Mouse (Mus musculus): ENCODE measurements around the gene AI837181.

The AI837181 gene

DNA sequence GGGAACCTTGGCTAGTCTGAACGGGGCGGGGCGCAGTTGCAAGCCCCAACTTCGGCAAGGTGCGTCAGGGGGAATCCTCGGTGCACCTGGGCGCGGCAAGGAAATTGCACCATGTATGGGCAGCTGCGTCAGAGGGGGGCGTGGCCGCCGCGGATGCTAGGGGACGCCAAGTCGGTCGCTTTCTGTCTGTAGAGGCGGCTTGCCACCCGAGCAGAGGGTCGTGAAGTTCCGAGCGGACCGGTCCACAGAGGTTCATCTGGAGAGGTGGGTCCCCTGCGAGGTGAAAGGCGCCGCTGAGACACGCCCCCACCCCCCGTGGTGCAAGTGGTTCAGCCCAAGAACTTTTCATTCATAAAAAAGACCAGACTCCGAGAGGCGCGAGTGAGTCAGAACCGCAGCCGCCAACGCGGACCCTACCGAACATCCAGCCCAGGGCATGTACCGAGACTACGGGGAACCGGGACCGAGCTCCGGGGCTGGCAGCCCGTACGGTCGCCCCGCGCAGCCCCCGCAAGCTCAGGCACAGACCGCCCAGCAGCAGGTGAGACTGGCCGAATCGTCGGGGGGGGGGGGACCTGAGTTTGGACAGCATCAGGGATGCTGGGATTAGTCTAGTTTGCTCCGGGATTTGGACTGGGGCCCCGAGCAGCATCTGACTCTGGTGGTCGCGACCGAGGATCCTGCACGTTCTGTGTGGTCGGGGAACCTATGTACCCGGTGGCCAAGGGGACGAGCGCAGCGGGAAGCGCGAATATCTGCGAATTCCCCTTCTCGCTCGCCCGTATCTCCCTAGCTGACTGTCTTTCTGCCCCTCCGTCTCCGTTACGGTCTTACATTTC is 22.8 kb downstream of the AI837181 start, which contains the start of gene Fosl1:
Gene Fosl1 (plus strand): TSS at position 33 of the 839 bp plus-strand sequence.
- peak; percentile 61 to 78 for DNase-seq

- no peak for DNase-seq
Measured at GRCm38 (mm10) chr19:5448354-5449150, 23.6 kb downstream of the AI837181 start.

- DNase-seq = no peak
Measured at GRCm38 (mm10) chr19:5449673-5450072, 24.7 kb downstream of the AI837181 start.

GRCm38 (mm10) chr19:5451766-5452165 is 26.8 kb downstream of the AI837181 start:
- no peak for DNase-seq

GRCm38 (mm10) chr19:5455037-5455436 is 30.1 kb downstream of the AI837181 start:
- DNase-seq = no peak

- DNase-seq = no peak
Measured at GRCm38 (mm10) chr19:5455568-5455967, 30.6 kb downstream of the AI837181 start.

DNA sequence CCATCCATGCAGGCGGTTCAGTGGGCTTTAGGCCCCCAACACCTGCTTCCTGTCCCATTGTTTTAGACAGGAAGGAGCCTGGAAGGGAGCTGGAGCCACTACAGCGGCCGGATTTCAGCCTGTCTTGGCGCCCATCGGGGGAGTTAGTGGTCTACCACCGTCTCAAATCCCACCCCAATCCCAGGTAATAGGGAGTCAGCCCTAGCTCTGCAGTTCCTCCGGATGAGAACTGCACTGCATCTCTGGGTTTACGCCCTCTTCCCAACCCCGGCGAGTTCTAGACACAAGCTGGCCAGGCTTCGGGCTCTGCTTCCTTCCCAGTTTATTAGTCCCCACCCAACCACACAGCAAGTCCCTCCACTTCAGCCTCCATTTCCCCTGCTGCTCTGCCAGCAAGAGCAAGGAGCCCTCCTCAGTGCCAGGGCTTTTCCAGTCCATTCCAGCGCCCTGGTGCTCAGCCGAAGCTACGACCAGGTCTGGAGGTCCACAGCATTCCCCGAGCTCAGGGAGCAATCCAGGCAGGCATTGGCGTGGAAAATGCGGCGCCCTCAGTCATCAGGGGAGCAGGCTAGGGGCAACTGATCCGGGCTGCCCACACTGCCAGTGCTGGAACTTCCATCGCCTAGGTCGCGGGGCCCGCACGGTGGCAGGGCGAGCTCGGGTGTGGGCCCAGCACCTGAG is 31.4 kb downstream of the AI837181 start:
- DNase-seq = peak in 1 of 2 experiments; percentile 13

- peak; percentile 99 for DNase-seq
Measured at GRCm38 (mm10) chr19:5456922-5457745, 32.2 kb downstream of the AI837181 start.

DNA sequence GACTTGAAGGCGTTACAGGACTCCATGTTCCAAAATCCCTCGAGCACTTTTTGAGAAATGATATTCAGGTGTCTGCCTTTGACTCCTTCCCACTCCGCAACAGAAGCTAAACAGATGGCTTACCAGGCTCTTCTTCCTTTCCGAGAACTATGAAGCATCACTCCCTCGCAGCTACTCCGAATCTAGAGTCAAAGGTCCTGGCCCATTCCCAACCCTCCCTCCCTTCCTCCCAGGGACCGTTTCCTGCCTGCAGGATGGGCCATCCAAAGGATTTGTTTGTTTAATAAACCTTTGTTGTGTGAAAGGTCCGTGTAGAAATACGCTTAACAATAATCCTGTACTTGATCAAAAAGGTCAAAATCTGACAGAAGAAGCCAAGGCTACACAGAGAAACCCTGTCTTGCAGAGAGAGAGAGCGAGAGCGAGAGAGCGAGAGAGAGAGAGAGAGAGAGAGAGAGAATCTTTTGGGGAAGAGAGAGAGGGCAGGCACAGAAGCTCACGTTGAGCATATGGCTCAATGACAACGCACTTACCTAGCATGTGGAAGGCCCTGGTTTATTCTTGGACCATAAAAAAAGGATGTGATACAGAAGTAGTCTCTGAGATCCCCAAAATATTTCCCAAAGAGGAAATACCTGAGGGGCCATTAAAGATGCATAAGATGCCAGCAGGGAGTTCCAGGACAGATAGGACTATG is 33.0 kb downstream of the AI837181 start, which contains the start of gene Ccdc85b:
Gene Ccdc85b (minus strand): TSS at position 149 of the 697 bp plus-strand sequence.
- DNase-seq = no peak

GRCm38 (mm10) chr19:5459019-5459418 is 34.1 kb downstream of the AI837181 start:
- peak; percentile 11 to 48 for DNase-seq

DNA sequence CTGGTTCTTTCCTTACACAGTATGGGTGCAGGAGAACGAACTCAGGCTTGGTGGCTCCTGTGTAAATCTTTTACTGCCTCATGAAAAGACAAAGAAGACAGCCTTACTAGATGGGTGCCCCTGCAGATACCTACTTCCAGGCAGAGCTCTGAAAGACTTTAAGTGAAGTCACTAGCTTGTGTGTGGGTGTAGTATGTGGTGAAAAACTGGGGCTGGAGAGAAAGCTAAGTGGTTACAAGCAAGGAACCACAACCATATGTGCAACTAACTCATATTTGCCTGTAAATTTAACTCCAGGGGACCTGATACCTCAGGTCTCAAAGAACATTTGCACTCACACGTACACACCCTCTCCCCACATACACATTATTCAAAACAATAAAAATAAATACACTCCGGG is 35.0 kb downstream of the AI837181 start:
- peak in 1 of 2 experiments; percentile 9 for DNase-seq

- DNase-seq = peak; percentile 92
Measured at GRCm38 (mm10) chr19:5460465-5460911, 35.5 kb downstream of the AI837181 start, which contains the start of gene Fibp. TSS of gene Fibp (plus strand) at chr19:5460615.

DNA sequence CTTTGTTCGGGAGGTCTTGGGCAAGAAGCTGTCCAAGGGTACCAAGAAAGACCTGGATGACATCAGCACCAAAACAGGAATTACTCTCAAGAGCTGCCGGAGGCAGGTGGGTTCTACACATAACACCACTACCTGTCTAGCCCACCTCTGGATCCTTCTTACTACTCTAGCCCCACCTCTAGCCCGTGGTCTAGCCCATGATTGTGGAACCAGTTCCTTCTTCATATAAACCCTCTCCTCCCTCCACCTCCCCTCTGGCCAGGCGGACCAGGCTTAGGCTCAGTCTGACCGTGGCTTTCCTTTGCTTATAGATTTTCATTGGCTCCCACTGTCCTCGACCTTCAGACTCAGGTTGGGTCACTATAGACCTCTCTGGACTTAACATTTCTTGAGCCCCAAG is 36.5 kb downstream of the AI837181 start:
- DNase-seq = no peak

GRCm38 (mm10) chr19:5463212-5463611 is 38.3 kb downstream of the AI837181 start:
- peak in 1 of 2 experiments; percentile 23 for DNase-seq

GRCm38 (mm10) chr19:5463791-5464562 is 39.0 kb downstream of the AI837181 start:
- DNase-seq = peak; percentile 76 to 82

DNA sequence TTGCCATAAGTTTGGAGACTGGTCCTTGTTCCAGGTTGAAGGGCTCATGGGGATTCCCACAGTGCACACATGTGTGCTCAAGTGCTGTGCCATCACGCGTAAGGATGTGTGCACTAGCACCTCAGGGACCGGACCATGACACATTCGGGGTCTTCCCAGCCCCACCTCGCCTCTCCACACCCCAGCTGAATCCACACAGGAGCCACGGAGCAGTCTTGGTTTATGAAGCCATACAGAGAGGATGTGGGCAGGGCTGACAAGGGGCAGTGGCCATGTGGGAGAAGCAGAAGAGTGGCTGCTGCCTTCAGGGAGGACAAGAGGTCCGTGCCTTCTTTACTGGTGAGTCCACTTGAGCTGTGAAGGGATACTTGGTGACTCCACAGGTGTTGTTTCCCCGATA is 40.1 kb downstream of the AI837181 start:
- DNase-seq = peak in 1 of 2 experiments; percentile 27

DNA sequence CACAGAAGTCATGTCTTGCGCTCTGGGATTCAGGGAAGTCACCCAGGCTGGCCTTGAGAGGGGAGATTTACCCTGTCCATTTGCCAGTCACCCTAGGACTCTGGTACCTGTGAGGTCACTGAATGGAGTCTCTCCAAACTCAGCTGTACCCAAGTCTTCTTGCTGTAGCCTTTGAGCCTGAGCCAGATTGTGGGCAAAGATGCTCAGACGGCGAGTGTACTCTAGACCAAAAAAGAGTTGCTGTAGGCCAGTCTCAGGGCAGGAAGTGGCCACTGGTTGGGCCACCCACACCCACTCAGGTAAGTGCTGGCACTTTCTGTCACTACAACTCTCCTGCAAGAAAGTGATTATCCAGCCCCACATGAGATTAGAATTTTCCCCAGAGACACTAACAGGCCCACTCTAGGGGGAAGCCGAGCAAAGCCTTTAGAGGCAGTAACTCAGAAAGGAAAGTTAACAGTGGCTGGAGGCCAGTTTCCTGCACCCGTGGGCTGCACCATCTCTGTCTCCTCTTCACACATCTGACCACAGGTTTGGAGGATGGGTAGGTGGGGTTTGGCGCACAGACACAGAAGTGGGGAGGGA is 42.1 kb downstream of the AI837181 start:
- DNase-seq = no peak

DNA sequence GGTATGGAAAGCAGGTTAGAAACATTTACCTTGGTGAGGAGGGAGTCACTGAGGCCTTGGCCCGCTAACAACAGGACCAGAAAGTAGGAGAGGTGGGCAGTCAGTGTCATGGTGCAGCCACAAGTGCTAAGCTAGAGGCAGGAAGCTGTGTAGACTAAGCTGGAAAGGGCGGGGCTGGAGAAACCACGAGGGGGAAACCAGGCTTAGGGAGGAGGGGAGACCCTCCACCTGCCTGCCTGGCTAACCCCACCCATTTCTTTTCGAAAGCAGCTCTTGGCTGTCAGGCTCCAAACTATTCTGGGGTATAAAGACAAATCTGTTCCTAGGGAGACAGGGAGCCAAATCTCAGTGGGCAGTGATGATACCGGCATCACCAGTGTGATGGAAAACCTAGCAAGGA is 43.4 kb downstream of the AI837181 start, which contains the start of gene Ctsw:
Gene Ctsw (minus strand): TSS at position 134 of the 400 bp plus-strand sequence.
- no peak for DNase-seq

GRCm38 (mm10) chr19:5471846-5472245 is 46.9 kb downstream of the AI837181 start:
- DNase-seq = no peak

DNA sequence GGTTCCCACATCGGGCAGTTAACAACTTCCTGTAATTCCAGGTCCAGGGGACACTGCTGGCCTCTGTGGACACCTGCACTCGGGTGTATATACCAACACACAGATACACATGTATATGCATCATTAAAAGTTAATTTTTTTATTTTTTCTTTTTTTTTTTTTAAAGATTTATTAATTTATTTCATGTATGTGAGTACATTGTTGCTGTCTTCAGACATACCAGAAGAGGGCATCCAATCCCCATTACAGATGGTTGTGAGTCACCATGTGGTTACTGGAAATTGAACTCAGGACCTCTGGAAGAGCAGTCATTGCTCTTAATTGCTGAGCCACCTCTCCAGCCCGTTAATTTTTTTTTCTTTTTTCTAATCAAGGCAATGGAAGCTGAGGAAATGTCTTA is 47.9 kb downstream of the AI837181 start:
- DNase-seq = no peak

All from cerebellum, postnatal 25 days (tissue).